Mouse (Mus musculus): Measurements from ENCODE around the gene Grsf1. TPM values are rescaled to one million over a fixed set of nuclear protein-coding genes. Genes with fewer than 3 reads are reported as not detected.

Gene Grsf1
- polyA plus RNA-seq (2014; fragmentation: Nextera tagmentation; extraction: Ambion mirVana), result 93.9 and 95.3 TPM in 2 replicates

DNA sequence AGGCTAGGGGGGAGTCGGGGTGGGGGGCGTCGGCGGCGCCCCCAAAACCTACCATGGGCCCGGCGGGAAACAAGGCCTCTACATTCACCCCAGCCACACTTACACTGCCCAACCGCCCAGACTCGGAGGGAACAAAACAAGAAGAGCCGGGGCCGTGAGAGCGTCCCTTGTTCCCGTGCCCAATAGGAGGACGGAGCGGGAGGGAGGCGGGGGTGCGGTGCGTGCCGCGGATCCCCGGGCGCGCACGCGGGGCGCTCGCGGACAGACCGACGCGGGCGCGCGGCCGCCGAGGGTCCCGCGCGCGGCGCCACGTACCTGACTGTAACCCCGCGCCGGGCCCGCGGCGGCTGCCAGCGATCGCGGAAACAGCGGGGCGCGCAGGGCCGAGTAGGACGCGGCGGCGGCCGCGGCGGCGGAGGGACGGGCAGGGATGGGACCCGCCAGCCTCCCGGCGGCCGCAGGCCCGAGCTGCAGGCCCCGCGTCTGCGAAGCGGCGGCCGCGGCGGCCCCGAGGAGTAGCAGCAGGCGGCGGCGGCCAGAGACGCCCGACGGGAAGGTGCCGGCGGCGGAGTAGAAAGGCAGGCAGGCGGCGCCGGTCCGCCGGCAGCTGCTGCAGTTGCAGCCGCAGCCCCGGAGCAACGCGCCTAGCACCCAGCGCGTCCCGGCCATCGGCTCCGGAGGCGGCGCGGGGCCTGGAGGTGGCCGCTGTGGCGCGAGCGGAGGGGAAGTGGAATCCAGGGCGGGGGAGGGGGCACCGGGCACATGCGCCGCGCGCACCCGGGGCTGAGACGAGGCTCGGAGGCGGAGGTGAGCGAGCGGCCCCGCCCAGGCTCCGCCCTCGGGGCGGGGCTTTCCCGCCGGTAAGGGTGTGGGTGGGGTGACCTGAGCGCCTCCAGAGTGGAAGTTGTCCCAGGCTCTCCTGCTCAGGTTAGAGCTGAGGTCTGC, at the start of gene Grsf1:
Gene Grsf1, minus strand, starts transcription at position 729 of the 945 bp plus-strand sequence.
- Histone ChIP-seq H3K4me2 (ENCODE audit: low read length) (peak within 1 kb of the TSS; percentile 65), H3K27me3 (ENCODE audit: control insufficient read depth, insufficient read depth, low read length) (no peaks in the 10 kb centered on the region), H3K4me3 (ENCODE audit: control insufficient read depth in 1 of 2, insufficient read depth in 1 of 2, low read depth in 1 of 2, low read length in 2 of 2) (peak within 1 kb of the TSS; percentile 81 to 92), H3K9me3 (ENCODE audit: control insufficient read depth, low read length) (no peaks in the 10 kb centered on the region), H3K27ac (replicated peaks in 1 of 2; ENCODE audit: control insufficient read depth in 1 of 2, insufficient read depth in 1 of 2, low read depth in 2 of 2, low read length in 2 of 2) (peak within 1 kb of the TSS; percentile 88 to 97), H3K9ac (ENCODE audit: low read length) (peak within 1 kb of the TSS; percentile 98), H3K4me1 (ENCODE audit: control insufficient read depth in 2 of 2, insufficient read depth in 2 of 2, low read length in 2 of 2) (peaks cover 2 to 13% of the 10 kb centered on the region in 2 experiments; a peak in 3 of 4 replicates), H3K36me3 (ENCODE audit: control insufficient read depth, insufficient read depth, low read length) (peaks cover 31% of the 10 kb centered on the region)
- ATAC-seq (ENCODE audit: insufficient number of reproducible peaks, insufficient read depth, low FRiP score, low read depth), result peak; percentile 94
- 1% methylated on average over 100 of the region's 127 CpGs for WGBS

DNA sequence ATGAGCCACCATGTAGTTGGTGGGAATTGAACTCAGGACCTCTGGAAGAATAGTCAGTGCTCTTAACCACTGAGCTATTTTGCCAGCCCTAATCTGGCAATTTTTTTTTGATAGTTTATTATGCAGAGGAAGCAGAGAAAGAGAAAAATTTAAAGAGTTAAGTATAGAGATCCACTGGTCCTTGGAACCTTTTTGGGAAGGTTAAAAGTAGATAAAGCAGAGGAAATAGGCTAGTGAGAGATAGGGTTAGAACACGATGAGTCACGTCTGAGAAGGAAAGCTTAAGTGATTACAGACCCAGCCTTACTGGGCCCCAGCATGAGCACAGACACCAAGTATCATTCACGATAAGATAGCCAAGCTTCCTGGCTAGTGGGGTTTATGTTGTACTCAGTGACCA, 48.1 kb upstream of the Grsf1 start:
- H3K9me3 ChIP-seq (ENCODE audit: control insufficient read depth, low read length), result no peaks in the 10 kb centered on the region
- H3K27ac ChIP-seq (replicated peaks in 1 of 2; ENCODE audit: control insufficient read depth in 1 of 2, insufficient read depth in 1 of 2, low read depth in 2 of 2, low read length in 2 of 2), result peak overlapping the region; percentile 54 to 96
- H3K27me3 ChIP-seq (ENCODE audit: control insufficient read depth, insufficient read depth, low read length), result no peaks in the 10 kb centered on the region
- ATAC-seq (ENCODE audit: insufficient number of reproducible peaks, insufficient read depth, low FRiP score, low read depth), result no peak
- 0 out of 2 replicates have a peak, but pooled peaks cover 4% of the 10 kb centered on the region for H3K36me3 ChIP-seq (ENCODE audit: control insufficient read depth, insufficient read depth, low read length)
- peak overlapping the region; percentile 88 for H3K4me2 ChIP-seq (ENCODE audit: low read length)
- H3K9ac ChIP-seq (ENCODE audit: low read length), result peak overlapping the region; percentile 47; the same call in 1 of the 2 replicates
- WGBS, result 3% methylated on average over 3 of the region's 3 CpGs
- H3K4me3 ChIP-seq (ENCODE audit: control insufficient read depth in 1 of 2, insufficient read depth in 1 of 2, low read depth in 1 of 2, low read length in 2 of 2), result peak overlapping the region in 1 of 2 experiments; percentile 9; a peak in 1 of 4 replicates
- peaks cover 2 to 34% of the 10 kb centered on the region in 2 experiments; a peak in 3 of 4 replicates for H3K4me1 ChIP-seq (ENCODE audit: control insufficient read depth in 2 of 2, insufficient read depth in 2 of 2, low read length in 2 of 2)

DNA sequence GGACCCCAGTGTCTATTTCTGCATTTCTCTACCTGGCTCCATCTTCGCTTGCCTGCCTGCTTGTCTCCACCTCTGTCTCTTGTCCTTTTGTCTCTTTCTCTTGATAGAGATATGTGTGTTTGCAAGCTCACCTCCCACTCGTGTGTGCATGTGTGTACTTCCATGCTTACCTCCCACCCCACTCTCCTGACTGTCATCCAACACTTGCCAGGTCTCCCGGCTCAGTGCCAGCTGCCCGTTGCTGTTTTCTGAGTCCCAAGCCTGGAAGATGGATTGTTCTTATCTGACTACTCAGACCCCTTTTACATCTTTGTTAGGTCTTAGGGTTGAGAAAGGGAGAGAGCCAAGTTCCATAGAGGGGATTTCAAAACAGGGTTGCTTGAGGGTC, 46.2 kb upstream of the Grsf1 start:
- H3K4me3 ChIP-seq (ENCODE audit: control insufficient read depth in 1 of 2, insufficient read depth in 1 of 2, low read depth in 1 of 2, low read length in 2 of 2), result peak overlapping the region; percentile 74 to 98
- ATAC-seq (ENCODE audit: insufficient number of reproducible peaks, insufficient read depth, low FRiP score, low read depth), result no peak
- H3K9me3 ChIP-seq (ENCODE audit: control insufficient read depth, low read length), result no peaks in the 10 kb centered on the region
- no peaks in the 10 kb centered on the region for H3K27me3 ChIP-seq (ENCODE audit: control insufficient read depth, insufficient read depth, low read length)
- H3K36me3 ChIP-seq (ENCODE audit: control insufficient read depth, insufficient read depth, low read length), result 0 out of 2 replicates have a peak, but pooled peaks cover 4% of the 10 kb centered on the region
- 2% methylated on average over 4 of the region's 4 CpGs for WGBS
- peak overlapping the region; percentile 67 to 96 for H3K27ac ChIP-seq (replicated peaks in 1 of 2; ENCODE audit: control insufficient read depth in 1 of 2, insufficient read depth in 1 of 2, low read depth in 2 of 2, low read length in 2 of 2)
- peaks cover 2 to 31% of the 10 kb centered on the region in 2 experiments; a peak in 3 of 4 replicates for H3K4me1 ChIP-seq (ENCODE audit: control insufficient read depth in 2 of 2, insufficient read depth in 2 of 2, low read length in 2 of 2)
- peak overlapping the region; percentile 88 for H3K4me2 ChIP-seq (ENCODE audit: low read length)
- H3K9ac ChIP-seq (ENCODE audit: low read length), result peak overlapping the region; percentile 99

DNA sequence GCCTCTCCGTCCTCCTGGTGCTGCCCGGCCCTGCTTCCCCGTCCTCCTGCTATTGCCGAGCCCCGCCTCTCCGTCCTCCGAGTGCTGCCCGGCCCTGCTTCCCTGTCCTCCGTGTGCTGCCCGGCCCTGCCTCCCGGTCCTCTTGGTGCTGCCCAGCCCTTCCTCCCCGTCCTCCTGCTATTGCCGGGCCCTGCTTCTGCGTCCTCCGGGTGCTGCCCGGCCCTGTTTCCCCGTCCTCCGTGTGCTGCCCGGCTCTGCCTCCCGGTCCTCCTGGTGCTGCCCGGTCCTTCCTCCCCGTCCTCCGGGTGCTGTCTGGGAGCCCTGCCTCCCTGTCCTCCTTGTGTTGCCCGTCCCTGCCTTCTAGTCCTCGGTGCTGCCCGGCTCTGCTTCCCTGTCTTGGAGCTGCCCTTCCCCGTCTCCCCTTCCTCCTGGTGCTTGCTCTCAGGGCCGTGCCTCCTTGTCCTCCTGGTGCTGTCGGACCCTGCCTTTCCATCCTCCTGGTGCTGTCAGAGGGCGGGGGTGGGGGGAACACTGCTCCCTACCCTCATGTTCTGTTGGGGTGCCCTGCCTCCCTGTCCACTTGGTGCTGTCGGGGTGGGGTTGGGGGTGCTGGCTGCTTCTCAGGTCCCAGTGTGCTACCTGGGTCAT, 45.7 kb upstream of the Grsf1 start:
- H3K4me1 ChIP-seq (ENCODE audit: control insufficient read depth in 2 of 2, insufficient read depth in 2 of 2, low read length in 2 of 2), result peaks cover 2 to 31% of the 10 kb centered on the region in 2 experiments; a peak in 3 of 4 replicates
- H3K9me3 ChIP-seq (ENCODE audit: control insufficient read depth, low read length), result no peaks in the 10 kb centered on the region
- peak; percentile 11; the same call in 1 of the 2 replicates for ATAC-seq (ENCODE audit: insufficient number of reproducible peaks, insufficient read depth, low FRiP score, low read depth)
- peak overlapping the region; percentile 67 to 96 for H3K27ac ChIP-seq (replicated peaks in 1 of 2; ENCODE audit: control insufficient read depth in 1 of 2, insufficient read depth in 1 of 2, low read depth in 2 of 2, low read length in 2 of 2)
- H3K4me2 ChIP-seq (ENCODE audit: low read length), result peak overlapping the region; percentile 88
- 1% methylated on average over 31 of the region's 31 CpGs for WGBS
- H3K36me3 ChIP-seq (ENCODE audit: control insufficient read depth, insufficient read depth, low read length), result 0 out of 2 replicates have a peak, but pooled peaks cover 4% of the 10 kb centered on the region
- H3K9ac ChIP-seq (ENCODE audit: low read length), result peak overlapping the region; percentile 99
- H3K27me3 ChIP-seq (ENCODE audit: control insufficient read depth, insufficient read depth, low read length), result no peaks in the 10 kb centered on the region
- peak overlapping the region; percentile 74 to 98 for H3K4me3 ChIP-seq (ENCODE audit: control insufficient read depth in 1 of 2, insufficient read depth in 1 of 2, low read depth in 1 of 2, low read length in 2 of 2)

DNA sequence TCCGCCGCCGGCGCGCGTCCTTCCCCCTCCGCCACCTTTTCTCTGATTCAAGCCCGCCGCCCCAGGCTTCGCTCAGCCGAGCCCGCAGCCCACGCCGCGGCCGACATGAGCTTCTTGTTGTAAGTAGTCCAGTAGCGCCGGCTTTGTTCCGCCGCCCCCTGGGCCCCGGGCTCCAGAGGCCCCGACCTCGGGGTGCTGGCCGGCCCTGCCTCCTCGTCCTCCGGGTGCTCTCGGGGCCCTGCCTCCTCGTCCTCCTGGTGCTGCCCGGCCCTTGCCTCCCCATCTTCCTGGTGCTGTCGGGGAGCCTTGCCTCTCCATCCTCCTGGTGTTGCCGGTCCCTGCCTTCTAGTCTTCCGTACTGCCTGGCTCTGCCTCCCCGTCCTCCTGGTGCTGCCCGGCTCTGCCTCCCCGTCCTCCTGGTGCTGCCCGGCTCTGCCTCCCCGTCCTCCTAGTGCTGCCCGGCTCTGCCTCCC, 45.1 kb upstream of the Grsf1 start:
- ATAC-seq (ENCODE audit: insufficient number of reproducible peaks, insufficient read depth, low FRiP score, low read depth), result peak; percentile 45
- Histone ChIP-seq H3K4me2 (ENCODE audit: low read length) (peak overlapping the region; percentile 88), H3K36me3 (ENCODE audit: control insufficient read depth, insufficient read depth, low read length) (0 out of 2 replicates have a peak, but pooled peaks cover 3% of the 10 kb centered on the region), H3K4me1 (ENCODE audit: control insufficient read depth in 2 of 2, insufficient read depth in 2 of 2, low read length in 2 of 2) (peaks cover 2 to 31% of the 10 kb centered on the region in 2 experiments; a peak in 3 of 4 replicates), H3K9me3 (ENCODE audit: control insufficient read depth, low read length) (no peaks in the 10 kb centered on the region), H3K27me3 (ENCODE audit: control insufficient read depth, insufficient read depth, low read length) (no peaks in the 10 kb centered on the region), H3K9ac (ENCODE audit: low read length) (peak overlapping the region; percentile 99), H3K27ac (replicated peaks in 1 of 2; ENCODE audit: control insufficient read depth in 1 of 2, insufficient read depth in 1 of 2, low read depth in 2 of 2, low read length in 2 of 2) (peak overlapping the region; percentile 67 to 96), H3K4me3 (ENCODE audit: control insufficient read depth in 1 of 2, insufficient read depth in 1 of 2, low read depth in 1 of 2, low read length in 2 of 2) (peak overlapping the region; percentile 74 to 98)
- under 1% methylated on average over 31 of the region's 38 CpGs for WGBS

DNA sequence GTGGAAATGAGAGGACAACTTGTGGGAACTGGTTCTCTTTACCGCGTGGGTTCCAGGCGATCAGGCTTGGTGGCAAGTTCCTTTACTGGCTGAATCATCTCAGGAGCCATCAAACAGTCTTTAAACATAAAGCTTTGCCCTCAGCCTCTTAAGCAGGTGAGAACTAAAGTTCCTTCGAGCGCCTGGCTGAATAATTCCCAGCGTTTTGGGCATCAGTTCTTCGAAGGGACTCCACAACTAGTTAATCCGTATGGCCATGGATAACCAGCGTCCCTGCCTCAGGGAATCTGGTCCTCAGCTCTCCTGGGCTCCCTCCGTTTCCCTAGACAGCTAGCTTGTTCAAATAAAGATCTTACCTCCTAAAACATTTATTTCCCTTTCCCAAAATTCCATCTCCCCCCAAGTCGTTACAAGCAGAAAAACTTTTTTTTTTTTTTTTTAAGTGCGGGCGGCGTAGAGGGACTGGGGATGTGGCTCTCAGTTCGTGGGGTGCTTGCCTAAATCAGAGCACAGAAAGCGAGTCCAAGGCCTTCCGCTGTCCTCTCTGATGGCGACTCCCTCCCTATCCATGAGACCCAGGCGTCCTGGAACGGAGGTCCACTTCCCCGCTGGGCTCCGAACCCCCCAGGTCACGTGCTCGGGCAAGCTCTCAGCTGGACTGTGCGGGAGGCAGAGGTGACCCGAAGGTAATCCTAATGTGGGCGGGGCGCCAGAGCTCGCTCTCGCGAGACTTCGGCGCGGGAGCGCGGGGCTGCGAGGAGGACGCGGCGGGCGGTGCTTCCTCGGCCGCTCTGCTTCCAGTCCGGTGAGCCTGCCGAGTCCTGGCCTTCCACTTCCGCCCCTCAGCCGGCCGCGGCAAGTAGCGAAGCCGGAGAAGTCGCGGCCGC, 44.4 kb upstream of the Grsf1 start, which contains the start of gene Mob1b:
Gene Mob1b, plus strand, starts transcription at position 740 of the 887 bp plus-strand sequence.
- 1% methylated on average over 52 of the region's 54 CpGs for WGBS
- Histone ChIP-seq H3K4me1 (ENCODE audit: control insufficient read depth in 2 of 2, insufficient read depth in 2 of 2, low read length in 2 of 2) (peaks cover 2 to 31% of the 10 kb centered on the region in 2 experiments; a peak in 3 of 4 replicates), H3K4me3 (ENCODE audit: control insufficient read depth in 1 of 2, insufficient read depth in 1 of 2, low read depth in 1 of 2, low read length in 2 of 2) (peak within 1 kb of the TSS; percentile 74 to 98), H3K4me2 (ENCODE audit: low read length) (peak within 1 kb of the TSS; percentile 88), H3K27ac (replicated peaks in 1 of 2; ENCODE audit: control insufficient read depth in 1 of 2, insufficient read depth in 1 of 2, low read depth in 2 of 2, low read length in 2 of 2) (peak within 1 kb of the TSS; percentile 85 to 96), H3K9me3 (ENCODE audit: control insufficient read depth, low read length) (no peaks in the 10 kb centered on the region), H3K27me3 (ENCODE audit: control insufficient read depth, insufficient read depth, low read length) (no peaks in the 10 kb centered on the region), H3K9ac (ENCODE audit: low read length) (peak within 1 kb of the TSS; percentile 99), H3K36me3 (ENCODE audit: control insufficient read depth, insufficient read depth, low read length) (no peaks in the 10 kb centered on the region)
- ATAC-seq (ENCODE audit: insufficient number of reproducible peaks, insufficient read depth, low FRiP score, low read depth), result peak; percentile 91
